Mouse (Mus musculus): ENCODE results near the gene Acr. TPM values are rescaled to one million over a fixed set of nuclear protein-coding genes. Genes with fewer than 3 reads are reported as not detected.

Gene Acr
- total RNA-seq, 2 experiments from 2014 or later = 0.25 to 0.68 TPM

- no peak for DNase-seq
- intact Hi-C loops (cut with DNase I) = no loop called here
Observed at GRCm38 (mm10) chr15:89607480-89607879, 39.4 kb downstream of the Acr start.

GRCm38 (mm10) chr15:89607888-89608287 lies 39.8 kb downstream of the Acr start:
- DNase-seq = no peak
- intact Hi-C loops (cut with DNase I) = no loop called here

DNA sequence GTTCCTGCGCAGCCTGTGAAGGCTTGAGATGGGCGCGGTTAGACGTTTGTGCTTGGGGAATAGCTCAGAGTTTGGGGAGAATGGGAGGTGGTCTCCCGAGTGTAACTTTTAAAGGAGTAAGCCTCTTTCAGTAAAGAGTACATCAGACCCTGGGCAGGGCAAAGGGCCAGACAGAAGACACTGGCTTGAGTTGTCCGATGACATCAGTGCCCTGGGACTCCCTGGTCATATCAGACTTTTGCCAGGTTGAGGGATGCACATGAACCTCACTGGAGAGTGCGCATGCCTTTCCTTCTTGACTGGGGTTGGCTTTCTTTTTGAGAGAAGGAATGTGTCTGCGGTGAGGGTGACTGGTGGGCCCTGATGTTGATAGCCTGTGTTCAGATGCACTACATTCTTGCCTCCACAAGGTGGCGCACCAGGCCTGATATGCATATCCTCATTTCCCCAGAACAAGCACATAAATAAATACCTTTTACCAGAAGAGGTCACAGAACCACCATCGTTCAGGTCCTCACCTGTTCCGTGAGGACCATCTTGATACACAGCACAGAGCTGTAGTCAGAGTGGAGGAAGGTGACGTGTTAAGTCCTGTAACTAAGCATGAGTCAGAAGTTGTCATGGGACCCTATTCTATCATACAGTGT lies 54.3 kb downstream of the Acr start:
- DNase-seq = peak; percentile 6 to 7
- intact Hi-C loops (cut with DNase I) = loop anchor here (2.0 kb wide), 1 partner anchor 592 kb away; no protein-coding TSS in a partner anchor

DNA sequence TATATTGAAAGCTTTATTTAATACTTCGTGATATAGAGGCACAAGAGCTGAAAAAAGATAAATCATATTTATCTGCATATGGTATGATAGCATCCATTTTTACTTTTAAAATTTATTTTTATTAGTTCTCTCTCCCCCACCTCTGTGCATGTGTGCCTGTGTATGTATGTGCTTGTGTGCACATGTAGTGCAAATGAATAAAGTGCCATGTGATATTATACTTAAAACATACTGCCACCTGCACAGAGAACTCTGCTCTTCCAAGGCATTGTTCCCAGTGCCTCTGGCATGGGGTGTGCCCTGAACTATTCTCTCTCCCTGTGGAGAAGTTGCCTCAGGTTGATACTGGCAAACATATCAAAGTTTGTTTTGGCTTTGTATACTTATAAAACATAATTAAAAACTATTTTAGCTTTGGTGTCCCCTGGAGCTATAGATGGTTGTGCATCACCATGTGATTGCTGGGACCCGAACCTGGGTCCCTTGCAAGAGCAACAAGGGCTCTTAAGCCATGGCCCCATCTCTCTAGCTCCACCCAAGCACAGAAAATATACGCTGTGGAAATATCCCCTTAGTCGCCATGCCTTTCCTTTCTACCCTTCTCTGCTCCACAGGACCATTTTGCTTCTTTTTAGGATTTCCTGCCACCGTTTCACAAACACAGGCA lies 55.0 kb downstream of the Acr start:
- no peak for DNase-seq
- intact Hi-C loops (cut with DNase I) = loop anchor here (2.0 kb wide), 1 partner anchor 592 kb away; no protein-coding TSS in a partner anchor

- intact Hi-C loops (cut with DNase I) = loop anchor here (2.0 kb wide), 1 partner anchor 591 kb away; no protein-coding TSS in a partner anchor
Observed at GRCm38 (mm10) chr15:89623626-89623959, 55.5 kb downstream of the Acr start.

More at GRCm38 (mm10) chr15:89623626-89623959, 55.5 kb downstream of the Acr start:
- peak; percentile 51 to 77 for DNase-seq

Other genes with a start within 250 kb of the Acr start
- not detected for gene Adm2, start 245.6 kb upstream of the Acr start, total RNA-seq (2021)
- gene Miox, start 233.9 kb upstream of the Acr start, total RNA-seq (2021) = not detected
- gene Lmf2, start 212.7 kb upstream of the Acr start, total RNA-seq (2021) = 10 to 100 TPM; 29.0 to 33.2 TPM
- gene Ncaph2, start 212.6 kb upstream of the Acr start, total RNA-seq (2021) = 10 to 100 TPM; 50.4 to 58.6 TPM
- 10 to 100 TPM; 25.2 to 28.2 TPM for gene Sco2, start 194.5 kb upstream of the Acr start, total RNA-seq (2021)
- gene Tymp, start 191.3 kb upstream of the Acr start, total RNA-seq (2021) = under 1 TPM; 0.41 to 0.64 TPM
- under 1 TPM; 0.97 to 0.98 TPM for gene Odf3b, start 189.0 kb upstream of the Acr start, total RNA-seq (2021)
- not detected for gene Klhdc7b, start 183.4 kb upstream of the Acr start, total RNA-seq (2021)
- gene Syce3, start 157.8 kb upstream of the Acr start, total RNA-seq (2021) = not detected
- 100 to 1,000 TPM; 573 to 577 TPM for gene Cpt1b, start 142.5 kb upstream of the Acr start, total RNA-seq (2021)
- gene C730034F03Rik, start 138.7 kb upstream of the Acr start, total RNA-seq (2021) = 1 to 10 TPM; 1.6 to 2.8 TPM
- 10 to 100 TPM; 14.5 to 17.8 TPM for gene Gm44502, start 138.6 kb upstream of the Acr start, total RNA-seq (2021)
- gene Chkb, start 138.4 kb upstream of the Acr start, total RNA-seq (2021) = 10 to 100 TPM; 51.2 to 57.0 TPM
- under 1 TPM; 0.05 to 0.33 TPM for gene Mapk8ip2, start 114.4 kb upstream of the Acr start, total RNA-seq (2021)
- gene Arsa, start 90.9 kb upstream of the Acr start, total RNA-seq (2021) = 10 to 100 TPM; 12.2 to 14.1 TPM
- gene Shank3, start 68.7 kb upstream of the Acr start, total RNA-seq (2021) = 10 to 100 TPM; 47.0 to 56.3 TPM
- gene Rabl2, start 23.6 kb downstream of the Acr start, total RNA-seq (2021) = 1 to 10 TPM; 4.4 to 5.4 TPM

All from heart, postnatal 36 days (tissue).